Mouse (Mus musculus) lung, embryonic 14.5 days (tissue): Measurements from ENCODE around the gene Eno2. TPM values are rescaled to one million over a fixed set of nuclear protein-coding genes. Genes with fewer than 3 reads are reported as not detected.
"Not testable (repeated sequence)": the region's sequence is repeated elsewhere in the genome, so short reads cannot be mapped to it uniquely, and the experiment has no call there.

ENCODE experiments used
- ATAC-seq: fragments of 200-750 bp; cut with Nextera tagmentation; 2 replicates; pipeline ENCODE4 v1.8.0; 2017; ENCODE audit warnings: mild to moderate bottlenecking, moderate TSS enrichment, moderate library complexity; ENCODE audit not compliant: insufficient read depth
- DNase-seq: peaks from one replicate; pipeline ENCODE4 v3.0.0-alpha.2; 2015
- H3K27ac ChIP-seq: fragments of 300-500 bp; sonication (generic); 2 replicates; pipeline ENCODE4 v1.5.1; 2014; ENCODE audit warnings: low read depth, mild to moderate bottlenecking, moderate library complexity
- H3K27me3 ChIP-seq: fragments of 300-500 bp; sonication (generic); 2 replicates; pipeline ENCODE4 v1.6.1; 2014; ENCODE audit warnings: low read length, control low read depth; ENCODE audit not compliant: insufficient read depth
- H3K36me3 ChIP-seq: fragments of 300-500 bp; sonication (generic); 2 replicates; pipeline ENCODE4 v1.6.1; 2014; ENCODE audit warnings: control low read depth; ENCODE audit not compliant: insufficient read depth
- H3K4me1 ChIP-seq: fragments of 300-500 bp; sonication (generic); 2 replicates; pipeline ENCODE4 v1.6.1; 2014; ENCODE audit warnings: antibody characterized with exemption, control low read depth; ENCODE audit not compliant: insufficient read depth
- H3K4me2 ChIP-seq: fragments of 300-500 bp; sonication (generic); 2 replicates; pipeline ENCODE4 v1.6.1; 2014; ENCODE audit warnings: mild to moderate bottlenecking
- H3K4me3 ChIP-seq: fragments of 300-500 bp; sonication (generic); 2 replicates; pipeline ENCODE4 v1.5.1; 2014; ENCODE audit warnings: low read depth, low read length
- H3K9ac ChIP-seq: fragments of 300-500 bp; sonication (generic); 2 replicates; pipeline ENCODE4 v1.6.1; 2014
- H3K9me3 ChIP-seq: fragments of 300-500 bp; sonication (generic); 2 replicates; pipeline ENCODE4 v1.6.1; 2016; ENCODE audit warnings: low read depth, low read length, control low read depth
- CTCF ChIP-seq: IDR thresholded peaks from 2 replicates; pipeline ENCODE4 v1.5.1; 2016; ENCODE audit warnings: antibody characterized with exemption, low read depth
- WGBS: fragments of 180-500 bp; shearing (Covaris S2); extraction: QIAGEN DNeasy Blood & Tissue Kit; methylation state at CpG from one replicate; pipeline ENCODE4 v1.1.7; 2014; 5-methylcytosine and 5-hydroxymethylcytosine counted together
- polyA plus RNA-seq: library from polyadenylated mRNA; unstranded; fragments of >200 nt; fragmentation: Nextera tagmentation; extraction: Ambion mirVana; gene quantifications from 2 replicates; pipeline ENCODE4 v1.2.1, GENCODE M21; 2014

Eno2 gene
- polyA plus RNA-seq, 1 experiment from 2014 or later = 4.1 TPM

GRCm38 (mm10) chr6:124805341-124806321 is 36.2 kb upstream of the Eno2 start:
- peak; percentile 76 for ATAC-seq
- TF ChIP-seq CTCF = peak; percentile 56

GRCm38 (mm10) chr6:124804341-124804740 is 34.9 kb upstream of the Eno2 start:
- Histone ChIP-seq H3K27ac (no peak overlapping the region), H3K9me3 (no peaks in the 10 kb centered on the region), H3K9ac (no peak overlapping the region), H3K4me1 (0 out of 2 replicates have a peak, but pooled peaks cover 3% of the 10 kb centered on the region), H3K4me3 (no peak overlapping the region), H3K36me3 (no peaks in the 10 kb centered on the region), H3K4me2 (no peak overlapping the region), H3K27me3 (no peaks in the 10 kb centered on the region)
- WGBS = 88% methylated on average over 3 of the region's 3 CpGs
- TF ChIP-seq CTCF = no peak
- DNase-seq (no peak), ATAC-seq (no peak)

More at GRCm38 (mm10) chr6:124805341-124806321, 36.2 kb upstream of the Eno2 start:
- Histone ChIP-seq H3K36me3 (peaks cover 10% of the 10 kb centered on the region), H3K4me2 (peak overlapping the region; percentile 65), H3K9ac (peak overlapping the region; percentile 35), H3K9me3 (no peaks in the 10 kb centered on the region), H3K27me3 (no peaks in the 10 kb centered on the region), H3K4me1 (0 out of 2 replicates have a peak, but pooled peaks cover 7% of the 10 kb centered on the region), H3K27ac (peak overlapping the region; percentile 78), H3K4me3 (peak overlapping the region; percentile 38)
- peak; percentile 94 for DNase-seq
- 1% methylated on average over 34 of the region's 34 CpGs for WGBS

GRCm38 (mm10) chr6:124803691-124804090 is 34.2 kb upstream of the Eno2 start:
- not testable (repeated sequence) for H3K9me3 ChIP-seq, DNase-seq, H3K36me3 ChIP-seq, H3K9ac ChIP-seq, H3K27me3 ChIP-seq, H3K27ac ChIP-seq, ATAC-seq, H3K4me2 ChIP-seq, H3K4me3 ChIP-seq, H3K4me1 ChIP-seq
- 91% methylated on average over 4 of the region's 4 CpGs for WGBS

- Histone ChIP-seq H3K27ac (no peak overlapping the region), H3K4me2 (no peak overlapping the region), H3K4me3 (no peak overlapping the region), H3K27me3 (no peaks in the 10 kb centered on the region), H3K9me3 (no peaks in the 10 kb centered on the region), H3K4me1 (0 out of 2 replicates have a peak, but pooled peaks cover 3% of the 10 kb centered on the region), H3K9ac (no peak overlapping the region), H3K36me3 (no peaks in the 10 kb centered on the region)
- no peak for TF ChIP-seq CTCF
- 77% methylated on average over 3 of the region's 3 CpGs for WGBS
- no peak for ATAC-seq
- no peak for DNase-seq
These were observed 33.6 kb upstream of the Eno2 start for GRCm38 (mm10) chr6:124803061-124803460.

- not testable (repeated sequence) for H3K9me3 ChIP-seq, H3K27ac ChIP-seq, H3K9ac ChIP-seq, ATAC-seq, H3K4me1 ChIP-seq, H3K27me3 ChIP-seq, H3K36me3 ChIP-seq
- peak overlapping the region; percentile 53 for H3K4me2 ChIP-seq
- H3K4me3 ChIP-seq = peak overlapping the region; percentile 22; the same call in 1 of the 2 replicates
- DNase-seq = peak; percentile 26
- WGBS = 9% methylated on average over 5 of the region's 9 CpGs
These were observed 32.9 kb upstream of the Eno2 start for GRCm38 (mm10) chr6:124802400-124802799.

GRCm38 (mm10) chr6:124796200-124796599 is 26.7 kb upstream of the Eno2 start:
- Histone ChIP-seq H3K27me3 (no peaks in the 10 kb centered on the region), H3K4me1 (no peaks in the 10 kb centered on the region), H3K4me2 (no peak overlapping the region), H3K4me3 (no peak overlapping the region), H3K36me3 (no peaks in the 10 kb centered on the region), H3K9me3 (no peaks in the 10 kb centered on the region), H3K9ac (no peak overlapping the region), H3K27ac (no peak overlapping the region)
- TF ChIP-seq CTCF = no peak
- DNase-seq (no peak), ATAC-seq (no peak)
- WGBS = 66% methylated on average over 2 of the region's 2 CpGs

- no peaks in the 10 kb centered on the region for H3K27me3 ChIP-seq
- no peak overlapping the region for H3K27ac ChIP-seq
- 82% methylated on average over 4 of the region's 4 CpGs for WGBS
- H3K9ac ChIP-seq = no peak overlapping the region
- no peak for TF ChIP-seq CTCF
- H3K4me1 ChIP-seq = no peaks in the 10 kb centered on the region
- ATAC-seq = no peak
- H3K4me3 ChIP-seq = no peak overlapping the region
- H3K9me3 ChIP-seq = no peaks in the 10 kb centered on the region
- DNase-seq = no peak
- no peak overlapping the region for H3K4me2 ChIP-seq
- no peaks in the 10 kb centered on the region for H3K36me3 ChIP-seq
These were observed 26.3 kb upstream of the Eno2 start for GRCm38 (mm10) chr6:124795781-124796180.
